Comparison of ENCODE assay signal across 9 mouse cellular contexts in the genomic region with DNA sequence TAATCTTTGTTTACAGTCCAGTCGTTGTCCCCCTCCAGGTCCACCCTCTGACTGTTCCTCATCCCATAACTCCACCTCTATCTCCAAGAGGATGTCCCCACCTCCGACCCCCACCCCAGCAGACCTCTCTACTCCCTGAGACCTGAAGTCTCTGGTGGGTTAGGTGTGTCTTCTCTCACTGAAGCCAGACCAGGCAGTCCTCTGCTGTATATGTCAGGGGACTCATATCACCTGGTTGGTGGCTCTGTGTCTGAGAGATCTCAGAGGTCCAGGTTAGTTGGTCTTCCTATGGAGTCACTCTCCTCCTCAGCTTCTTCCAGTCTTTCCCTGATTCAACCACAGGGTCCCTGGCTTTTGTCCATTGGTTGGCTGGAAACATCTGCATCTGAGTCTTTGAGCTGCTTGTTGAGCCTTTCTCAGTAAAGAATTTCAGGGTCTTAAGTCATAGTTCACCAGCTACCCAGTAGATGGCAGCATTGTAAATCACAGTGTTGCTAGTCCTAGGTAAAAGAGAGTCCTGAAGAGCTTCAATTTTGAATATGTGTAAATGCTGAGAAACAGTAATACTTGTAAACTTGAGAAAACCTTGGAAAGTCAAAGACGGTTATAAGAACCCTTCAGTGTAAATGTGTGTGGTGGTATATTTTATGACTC.
DNase-seq lines count a peak whose midpoint lies in the region; ATAC-seq lines count a peak whose summit lies in the region.
"Had no signal": no experiment of that assay in that cellular context is flagged by ENCODE, and none has a peak within 500 bp of the region (broad histone marks: within the 10 kb centered on the region; RNA-seq: fewer than 3 reads in every experiment).

No protein-coding gene starts in this region.

- intact Hi-C loops in left cerebral cortex, postnatal 14 days (cut with DNase I): loop anchor here (10.0 kb wide), 1 partner anchor 141 kb away; a partner anchor contains a TSS

- H3K9ac ChIP-seq in forebrain, embryonic 16.5 days (replicated peaks; ENCODE audit: low read depth, low read length): no peak overlapping the region
- H3K9ac ChIP-seq: lung, embryonic 15.5 days had no signal

- 0 out of 2 replicates have a peak, but pooled peaks have one; percentile 41 for ATAC-seq in forebrain, embryonic 16.5 days
- peak; percentile 76 for ATAC-seq in megakaryocyte progenitor cell, adult 5-6 weeks (replicated peaks; ENCODE audit: poor library complexity)

- H3K27me3 ChIP-seq in forebrain, embryonic 16.5 days (replicated peaks; ENCODE audit: control insufficient read depth, insufficient read depth, low read length): no peaks in the 10 kb centered on the region
- H3K27me3 ChIP-seq: lung, embryonic 15.5 days had no signal

- H3K9me3 ChIP-seq in forebrain, embryonic 16.5 days (ENCODE audit: control insufficient read depth, low read length): no peaks in the 10 kb centered on the region
- H3K9me3 ChIP-seq: lung, embryonic 15.5 days had no signal

- H3K4me1 ChIP-seq in forebrain, embryonic 16.5 days (replicated peaks; ENCODE audit: control insufficient read depth, insufficient read depth, low read length): peaks cover 2% of the 10 kb centered on the region; the same call in 1 of the 2 replicates
- H3K4me1 ChIP-seq: lung, embryonic 15.5 days had no signal

- peak; percentile 11 for DNase-seq in cerebellum, adult 9-10 months
- DNase-seq in cerebellum, adult 11 months: no peak
- peak; percentile 17 to 32 for DNase-seq in left cerebral cortex, postnatal 14 days (ENCODE audit: low spot score in 2 of 2)
- no peak for DNase-seq in left cerebral cortex, adult 11 months (ENCODE audit: low spot score)
- DNase-seq in spleen, postnatal 10 days (ENCODE audit: low spot score in 2 of 2): no peak
- DNase-seq in gastrocnemius, adult 18-20 months (ENCODE audit: low spot score): no peak

- 77% methylated on average over 3 of the region's 3 CpGs for WGBS in forebrain, embryonic 16.5 days

- no peak overlapping the region for H3K27ac ChIP-seq in forebrain, embryonic 16.5 days (ENCODE audit: low read length)
- H3K27ac ChIP-seq: lung, embryonic 15.5 days had no signal

- no peaks in the 10 kb centered on the region for H3K36me3 ChIP-seq in forebrain, embryonic 16.5 days (ENCODE audit: control insufficient read depth, insufficient read depth)
- H3K36me3 ChIP-seq: lung, embryonic 15.5 days had no signal

- H3K4me2 ChIP-seq in forebrain, embryonic 16.5 days (ENCODE audit: low read length): no peak overlapping the region
- H3K4me2 ChIP-seq: lung, embryonic 15.5 days had no signal

- H3K4me3 ChIP-seq in forebrain, embryonic 16.5 days (replicated peaks; ENCODE audit: low read length): no peak overlapping the region
- H3K4me3 ChIP-seq: lung, embryonic 15.5 days had no signal

Comparison
In these comparisons a context has a peak if more than half of its experiments do, and no peak if none do; other contexts are left out.
1. DNase-seq: peak in cerebellum, adult 9-10 months (single experiment) and left cerebral cortex, postnatal 14 days (2 of 2); none in cerebellum, adult 11 months (single experiment), left cerebral cortex, adult 11 months (single experiment), spleen, postnatal 10 days (0 of 2) and gastrocnemius, adult 18-20 months (single experiment).